Mouse (Mus musculus): ENCODE data around the gene Unc5a. TPM values are rescaled to one million over a fixed set of nuclear protein-coding genes. Genes with fewer than 3 reads are reported as not detected.

Unc5a gene
- total RNA-seq, 1 experiment: 0.31 TPM

GRCm38 (mm10) chr13:55004646-55005045, 55.4 kb downstream of the Unc5a start:
- no peak overlapping the region for H3K27ac ChIP-seq (ENCODE audit: insufficient read depth, low read depth, low read length, poor library complexity, severe bottlenecking)
- H3K4me3 ChIP-seq (ENCODE audit: insufficient read depth in 1 of 2, low read depth in 1 of 2, low read length in 2 of 2, poor library complexity in 1 of 2, severe bottlenecking in 1 of 2): no peak overlapping the region
- H3K4me1 ChIP-seq (ENCODE audit: control insufficient read depth in 2 of 2, insufficient read depth in 2 of 2, low read length in 2 of 2, poor library complexity in 1 of 2): peaks cover 0 to 8% of the 10 kb centered on the region in 2 experiments; a peak in 1 of 4 replicates
- TF ChIP-seq MAFK (IDR thresholded peaks at IDR 0.05; ENCODE audit: insufficient read depth, low read depth, low read length) (no peak), HCFC1 (IDR thresholded peaks at IDR 0.05; ENCODE audit: borderline replicate concordance, insufficient read depth, low read length) (no peak), CHD2 (IDR thresholded peaks at IDR 0.05; ENCODE audit: low read depth, low read length) (no peak), ZC3H11A (IDR thresholded peaks at IDR 0.05; ENCODE audit: borderline replicate concordance, low read depth, low read length) (no peak), ZNF384 (IDR thresholded peaks at IDR 0.05; ENCODE audit: low read depth, low read length) (no peak)
- in situ Hi-C loops (cut with MboI; ENCODE audit: low sequenced_read_pairs in 2 of 2, unreplicated experiment in 2 of 2): no loop called here
- H3K36me3 ChIP-seq (ENCODE audit: control insufficient read depth, insufficient read depth, low read length, poor library complexity, severe bottlenecking): no peaks in the 10 kb centered on the region; the same call in 1 of the 2 replicates
- H3K9ac ChIP-seq (ENCODE audit: insufficient read depth, low read depth, low read length, poor library complexity, severe bottlenecking): no peak overlapping the region
- H3K9me3 ChIP-seq (ENCODE audit: control insufficient read depth, insufficient read depth, low read depth, low read length): no peaks in the 10 kb centered on the region
- DNase-seq (ENCODE audit: low read depth, low spot score): no peak

- peaks cover 0 to 8% of the 10 kb centered on the region in 2 experiments; a peak in 1 of 4 replicates for H3K4me1 ChIP-seq (ENCODE audit: control insufficient read depth in 2 of 2, insufficient read depth in 2 of 2, low read length in 2 of 2, poor library complexity in 1 of 2)
- no peak overlapping the region for H3K9ac ChIP-seq (ENCODE audit: insufficient read depth, low read depth, low read length, poor library complexity, severe bottlenecking)
- no peak overlapping the region for H3K27ac ChIP-seq (ENCODE audit: insufficient read depth, low read depth, low read length, poor library complexity, severe bottlenecking)
- in situ Hi-C loops (cut with MboI; ENCODE audit: low sequenced_read_pairs in 2 of 2, unreplicated experiment in 2 of 2): no loop called here
- no peaks in the 10 kb centered on the region; the same call in 1 of the 2 replicates for H3K36me3 ChIP-seq (ENCODE audit: control insufficient read depth, insufficient read depth, low read length, poor library complexity, severe bottlenecking)
- no peak for TF ChIP-seq MAFK (IDR thresholded peaks at IDR 0.05; ENCODE audit: insufficient read depth, low read depth, low read length)
- no peak for TF ChIP-seq ZC3H11A (IDR thresholded peaks at IDR 0.05; ENCODE audit: borderline replicate concordance, low read depth, low read length)
- no peak for TF ChIP-seq ZNF384 (IDR thresholded peaks at IDR 0.05; ENCODE audit: low read depth, low read length)
- no peak for TF ChIP-seq CHD2 (IDR thresholded peaks at IDR 0.05; ENCODE audit: low read depth, low read length)
- TF ChIP-seq HCFC1 (IDR thresholded peaks at IDR 0.05; ENCODE audit: borderline replicate concordance, insufficient read depth, low read length): no peak
- no peak overlapping the region for H3K4me3 ChIP-seq (ENCODE audit: insufficient read depth in 1 of 2, low read depth in 1 of 2, low read length in 2 of 2, poor library complexity in 1 of 2, severe bottlenecking in 1 of 2)
- DNase-seq (ENCODE audit: low read depth, low spot score): no peak
- H3K9me3 ChIP-seq (ENCODE audit: control insufficient read depth, insufficient read depth, low read depth, low read length): no peaks in the 10 kb centered on the region
Observed at GRCm38 (mm10) chr13:55005691-55006414, 56.6 kb downstream of the Unc5a start.

DNA sequence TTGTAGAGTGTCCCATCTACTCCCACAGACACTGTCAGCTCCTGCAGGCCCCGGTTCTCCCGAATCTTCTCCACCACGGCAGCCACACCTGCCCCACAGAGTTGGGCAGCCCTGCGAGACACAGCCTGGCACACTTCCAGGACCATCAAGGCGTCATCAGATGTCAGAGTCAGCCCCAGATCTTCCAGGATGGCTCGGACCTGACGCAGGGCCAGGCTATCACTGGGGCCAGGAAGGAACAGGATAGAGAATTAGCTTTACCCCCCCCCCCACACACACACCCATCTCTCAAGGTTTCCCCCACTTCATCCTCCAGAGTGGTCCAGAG, 57.2 kb downstream of the Unc5a start:
- no peak for TF ChIP-seq MAFK (IDR thresholded peaks at IDR 0.05; ENCODE audit: insufficient read depth, low read depth, low read length)
- TF ChIP-seq CHD2 (IDR thresholded peaks at IDR 0.05; ENCODE audit: low read depth, low read length): no peak
- TF ChIP-seq ZNF384 (IDR thresholded peaks at IDR 0.05; ENCODE audit: low read depth, low read length): no peak
- TF ChIP-seq HCFC1 (IDR thresholded peaks at IDR 0.05; ENCODE audit: borderline replicate concordance, insufficient read depth, low read length): no peak
- TF ChIP-seq ZC3H11A (IDR thresholded peaks at IDR 0.05; ENCODE audit: borderline replicate concordance, low read depth, low read length): no peak
- Histone ChIP-seq H3K9ac (ENCODE audit: insufficient read depth, low read depth, low read length, poor library complexity, severe bottlenecking) (no peak overlapping the region), H3K9me3 (ENCODE audit: control insufficient read depth, insufficient read depth, low read depth, low read length) (no peaks in the 10 kb centered on the region), H3K4me1 (ENCODE audit: control insufficient read depth in 2 of 2, insufficient read depth in 2 of 2, low read length in 2 of 2, poor library complexity in 1 of 2) (peaks cover 0 to 8% of the 10 kb centered on the region in 2 experiments; a peak in 1 of 4 replicates), H3K36me3 (ENCODE audit: control insufficient read depth, insufficient read depth, low read length, poor library complexity, severe bottlenecking) (no peaks in the 10 kb centered on the region; the same call in 1 of the 2 replicates), H3K4me3 (ENCODE audit: insufficient read depth in 1 of 2, low read depth in 1 of 2, low read length in 2 of 2, poor library complexity in 1 of 2, severe bottlenecking in 1 of 2) (no peak overlapping the region), H3K27ac (ENCODE audit: insufficient read depth, low read depth, low read length, poor library complexity, severe bottlenecking) (no peak overlapping the region)
- no peak for DNase-seq (ENCODE audit: low read depth, low spot score)
- in situ Hi-C loops (cut with MboI; ENCODE audit: low sequenced_read_pairs in 2 of 2, unreplicated experiment in 2 of 2): no loop called here

GRCm38 (mm10) chr13:55008589-55008988, 59.4 kb downstream of the Unc5a start:
- TF ChIP-seq ZC3H11A (IDR thresholded peaks at IDR 0.05; ENCODE audit: borderline replicate concordance, low read depth, low read length) (no peak), MAFK (IDR thresholded peaks at IDR 0.05; ENCODE audit: insufficient read depth, low read depth, low read length) (no peak), ZNF384 (IDR thresholded peaks at IDR 0.05; ENCODE audit: low read depth, low read length) (no peak), HCFC1 (IDR thresholded peaks at IDR 0.05; ENCODE audit: borderline replicate concordance, insufficient read depth, low read length) (no peak), CHD2 (IDR thresholded peaks at IDR 0.05; ENCODE audit: low read depth, low read length) (no peak)
- H3K9ac ChIP-seq (ENCODE audit: insufficient read depth, low read depth, low read length, poor library complexity, severe bottlenecking): no peak overlapping the region
- H3K9me3 ChIP-seq (ENCODE audit: control insufficient read depth, insufficient read depth, low read depth, low read length): no peaks in the 10 kb centered on the region
- H3K27ac ChIP-seq (ENCODE audit: insufficient read depth, low read depth, low read length, poor library complexity, severe bottlenecking): no peak overlapping the region
- no peak overlapping the region for H3K4me3 ChIP-seq (ENCODE audit: insufficient read depth in 1 of 2, low read depth in 1 of 2, low read length in 2 of 2, poor library complexity in 1 of 2, severe bottlenecking in 1 of 2)
- H3K36me3 ChIP-seq (ENCODE audit: control insufficient read depth, insufficient read depth, low read length, poor library complexity, severe bottlenecking): no peaks in the 10 kb centered on the region; the same call in 1 of the 2 replicates
- peaks cover 0 to 20% of the 10 kb centered on the region in 2 experiments; a peak in 1 of 4 replicates for H3K4me1 ChIP-seq (ENCODE audit: control insufficient read depth in 2 of 2, insufficient read depth in 2 of 2, low read length in 2 of 2, poor library complexity in 1 of 2)
- in situ Hi-C loops (cut with MboI; ENCODE audit: low sequenced_read_pairs in 2 of 2, unreplicated experiment in 2 of 2): no loop called here
- DNase-seq (ENCODE audit: low read depth, low spot score): no peak
